ENCODE assay signal across 15 mouse cellular contexts in genomic region chr9:97672224-97672623, GRCm38 (mm10).
A peak's percentile ranks its signal among the peaks of the same experiment; 100 is the strongest.
DNase-seq lines count a peak whose midpoint lies in the region; ATAC-seq and TF ChIP-seq lines count a peak whose summit lies in the region.
"Had no signal": no experiment of that assay in that cellular context is flagged by ENCODE, and none has a peak within 500 bp of the region (broad histone marks: within the 10 kb centered on the region; RNA-seq: fewer than 3 reads in every experiment).

No protein-coding gene starts in this region.

- peak; percentile 63; the same call in 1 of the 2 replicates for ATAC-seq in limb, embryonic 11.5 days (ENCODE audit: insufficient number of reproducible peaks, low FRiP score, low TSS enrichment, low read depth)
- 0 out of 2 replicates have a peak, but pooled peaks have one; percentile 11 for ATAC-seq in limb, embryonic 12.5 days (ENCODE audit: insufficient number of reproducible peaks, insufficient read depth, low FRiP score, low TSS enrichment, low read depth)
- no peak for ATAC-seq in megakaryocyte, adult 5-6 weeks (ENCODE audit: poor library complexity, severe bottlenecking)
- ATAC-seq: lung, postnatal 0 days had no signal

- no peaks in the 10 kb centered on the region for H3K27me3 ChIP-seq in limb, embryonic 11.5 days (ENCODE audit: control insufficient read depth, insufficient read depth, low read length)
- no peaks in the 10 kb centered on the region for H3K27me3 ChIP-seq in limb, embryonic 10.5 days (ENCODE audit: low read depth, poor library complexity, severe bottlenecking)
- H3K27me3 ChIP-seq in limb, embryonic 12.5 days: no peaks in the 10 kb centered on the region
- H3K27me3 ChIP-seq: liver, embryonic 15.5 days; megakaryocyte, embryonic 14.5 days had no signal

- H3K36me3 ChIP-seq in limb, embryonic 11.5 days (ENCODE audit: control insufficient read depth, insufficient read depth, low read length): no peaks in the 10 kb centered on the region
- H3K36me3 ChIP-seq in limb, embryonic 10.5 days: no peaks in the 10 kb centered on the region
- no peaks in the 10 kb centered on the region for H3K36me3 ChIP-seq in limb, embryonic 12.5 days
- H3K36me3 ChIP-seq: liver, embryonic 15.5 days had no signal

- no peak overlapping the region for H3K4me2 ChIP-seq in limb, embryonic 11.5 days (ENCODE audit: low read depth, severe bottlenecking)
- H3K4me2 ChIP-seq in limb, embryonic 12.5 days: no peak overlapping the region
- H3K4me2 ChIP-seq: liver, embryonic 15.5 days had no signal

- H3K9ac ChIP-seq in limb, embryonic 11.5 days (ENCODE audit: low read length): no peak overlapping the region
- H3K9ac ChIP-seq in limb, embryonic 12.5 days (replicated peaks): no peak overlapping the region
- H3K9ac ChIP-seq: liver, embryonic 15.5 days had no signal

- H3K9me3 ChIP-seq in limb, embryonic 11.5 days (ENCODE audit: control insufficient read depth, low read length): no peaks in the 10 kb centered on the region
- no peaks in the 10 kb centered on the region for H3K9me3 ChIP-seq in limb, embryonic 10.5 days (replicated peaks)
- no peaks in the 10 kb centered on the region for H3K9me3 ChIP-seq in limb, embryonic 12.5 days
- H3K9me3 ChIP-seq: liver, embryonic 15.5 days had no signal

- TF ChIP-seq CTCF in brain, embryonic 14.5 days (IDR thresholded peaks at IDR 0.05; ENCODE audit: borderline replicate concordance, extremely low read depth, insufficient read depth, insufficient read length): no peak

- peak; percentile 32 for DNase-seq in limb, embryonic 11.5 days (ENCODE audit: low spot score)
- DNase-seq in limb, embryonic 10.5 days (ENCODE audit: low spot score): no peak
- DNase-seq in brain, embryonic 14.5 days (ENCODE audit: low read depth): peak; percentile 60
- DNase-seq in embryo, embryonic 11 days: peak; percentile 78
- no peak for DNase-seq in right cerebral cortex, adult 18-20 months
- DNase-seq: heart, adult 2 months; kidney, adult 2 months; kidney, postnatal 14 days; right cerebral cortex, postnatal 25 days had no signal

- H3K4me3 ChIP-seq in limb, embryonic 11.5 days (ENCODE audit: low read depth, low read length): no peak overlapping the region
- H3K4me3 ChIP-seq in limb, embryonic 10.5 days: no peak overlapping the region
- H3K4me3 ChIP-seq in limb, embryonic 12.5 days (replicated peaks): no peak overlapping the region
- H3K4me3 ChIP-seq: heart, adult 2 months; left cerebral cortex, adult 2 months; liver, embryonic 15.5 days; megakaryocyte, embryonic 14.5 days had no signal

- TF ChIP-seq POLR2A in brain, embryonic 14.5 days (IDR thresholded peaks at IDR 0.05; ENCODE audit: borderline replicate concordance, extremely low read depth, insufficient read depth, insufficient read length, poor library complexity, severe bottlenecking): no peak

- H3K4me1 ChIP-seq in limb, embryonic 11.5 days (ENCODE audit: control insufficient read depth, insufficient read depth, low read length): 0 out of 2 replicates have a peak, but pooled peaks cover 2% of the 10 kb centered on the region
- peaks cover 22% of the 10 kb centered on the region for H3K4me1 ChIP-seq in limb, embryonic 10.5 days
- peaks cover 12% of the 10 kb centered on the region for H3K4me1 ChIP-seq in limb, embryonic 12.5 days (replicated peaks)
- H3K4me1 ChIP-seq: liver, embryonic 15.5 days; megakaryocyte, embryonic 14.5 days had no signal

- H3K27ac ChIP-seq in limb, embryonic 11.5 days (replicated peaks; ENCODE audit: low read depth, low read length): no peak overlapping the region
- H3K27ac ChIP-seq in limb, embryonic 10.5 days: no peak overlapping the region
- no peak overlapping the region for H3K27ac ChIP-seq in limb, embryonic 12.5 days
- H3K27ac ChIP-seq: heart, adult 2 months; left cerebral cortex, adult 2 months; liver, embryonic 15.5 days had no signal

- WGBS in limb, embryonic 11.5 days: 23% methylated on average over 1 of the region's 1 CpGs
- WGBS in limb, embryonic 10.5 days: 8% methylated on average over 1 of the region's 1 CpGs
- WGBS in limb, embryonic 12.5 days: 3% methylated on average over 1 of the region's 1 CpGs

Comparison
In these comparisons a context has a peak if more than half of its experiments do, and no peak if none do; other contexts are left out.
1. DNase-seq: peak in limb, embryonic 11.5 days (single experiment), brain, embryonic 14.5 days (single experiment) and embryo, embryonic 11 days (single experiment); none in limb, embryonic 10.5 days (single experiment) and right cerebral cortex, adult 18-20 months (single experiment).